Mouse (Mus musculus) right cerebral cortex, postnatal 14 days (tissue): Measurements from ENCODE around the gene Kcnk2.
A peak's percentile ranks its signal among the peaks of the same experiment; 100 is the strongest.
"Not testable (repeated sequence)": the region's sequence is repeated elsewhere in the genome, so short reads cannot be mapped to it uniquely, and the experiment has no call there.

Source experiments
- DNase-seq: peaks from one replicate; pipeline ENCODE4 v3.0.0; 2022

Gene Kcnk2

DNA sequence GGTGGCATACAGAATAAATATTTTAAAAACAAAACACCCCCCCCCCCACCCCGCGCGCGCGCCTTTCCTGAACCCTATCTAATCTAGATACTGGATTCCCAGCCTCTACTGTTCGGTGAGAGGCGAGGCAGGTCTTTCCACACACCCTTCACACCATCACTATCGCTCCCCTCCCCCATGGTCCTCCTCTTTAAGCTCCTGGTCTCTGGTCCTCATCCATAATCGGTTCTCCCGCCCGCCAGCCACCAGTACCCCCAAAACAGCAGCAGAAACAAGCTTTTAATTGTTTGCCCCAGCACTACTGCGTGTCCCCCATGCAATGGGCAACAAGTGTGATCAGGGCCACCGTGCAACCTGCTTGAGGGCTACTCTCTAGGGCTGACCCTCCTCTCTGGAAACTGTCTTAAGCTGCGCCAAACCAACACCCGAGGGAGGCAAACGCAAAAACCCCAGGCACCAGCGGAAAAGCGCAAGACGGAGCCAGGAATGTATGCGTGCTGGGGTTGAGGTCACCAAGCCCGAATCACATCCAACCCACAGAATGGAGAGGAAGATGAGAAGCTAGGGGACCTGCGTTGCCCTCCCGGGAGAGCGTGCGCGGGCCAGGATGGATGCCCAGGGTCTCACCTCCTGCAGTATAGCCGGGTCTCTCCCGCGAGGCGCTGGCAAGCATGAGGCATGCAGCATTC is 59.5 kb downstream of the Kcnk2 start:
- peak; percentile 33 for DNase-seq

GRCm38 (mm10) chr1:189341381-189341917 is 60.6 kb downstream of the Kcnk2 start:
- DNase-seq, result peak; percentile 16

DNA sequence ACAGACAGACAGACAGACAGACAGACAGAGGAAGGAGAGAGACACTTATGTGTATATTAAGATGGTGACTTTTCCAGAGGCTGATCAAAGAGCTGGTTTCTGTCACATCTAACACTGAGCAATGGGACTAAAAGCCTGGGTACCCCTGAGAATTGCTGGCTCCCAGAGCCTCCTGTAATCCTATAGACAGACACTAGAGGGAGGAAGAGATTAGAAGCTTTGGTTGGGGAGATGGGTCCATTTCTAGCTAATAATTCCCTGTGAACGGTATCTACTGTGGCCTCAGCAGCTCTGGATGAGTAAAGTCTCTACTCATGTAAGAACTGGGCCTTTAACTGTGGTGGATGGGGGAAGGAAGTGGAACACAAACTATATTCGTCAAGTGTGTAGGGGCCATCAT is 86.2 kb downstream of the Kcnk2 start:
- DNase-seq, result no peak

GRCm38 (mm10) chr1:189314495-189314894 is 87.6 kb downstream of the Kcnk2 start:
- no peak for DNase-seq

- no peak for DNase-seq
Measured at GRCm38 (mm10) chr1:189313750-189314149, 88.3 kb downstream of the Kcnk2 start.

- no peak for DNase-seq
Measured at GRCm38 (mm10) chr1:189310145-189310544, 91.9 kb downstream of the Kcnk2 start.

GRCm38 (mm10) chr1:189304988-189305522 is 97.0 kb downstream of the Kcnk2 start:
- no peak for DNase-seq

DNA sequence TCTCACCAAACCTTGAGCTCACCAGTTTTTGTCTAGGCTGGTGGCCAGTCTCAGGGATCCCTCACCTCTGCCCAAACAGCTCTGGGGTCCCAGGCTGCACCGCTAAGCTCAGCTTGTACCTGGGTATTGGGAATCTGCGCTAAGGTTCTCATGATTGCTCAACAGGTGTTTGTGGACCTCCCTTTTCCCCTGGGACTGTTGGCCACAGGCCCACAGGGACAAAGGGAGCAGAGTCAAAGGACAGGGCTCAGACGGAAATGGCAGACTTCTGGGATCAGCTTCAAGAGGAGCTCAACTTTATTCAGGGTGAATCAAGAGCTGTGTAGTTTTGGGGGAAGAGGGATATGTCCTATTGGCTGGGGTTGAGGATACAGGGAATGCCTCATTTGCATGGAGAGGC is 99.1 kb downstream of the Kcnk2 start:
- no peak for DNase-seq

- no peak for DNase-seq
Measured at GRCm38 (mm10) chr1:189293679-189294406, 108.2 kb downstream of the Kcnk2 start.

- peak; percentile 21 for DNase-seq
Measured at GRCm38 (mm10) chr1:189290885-189291284, 111.2 kb downstream of the Kcnk2 start.

- no peak for DNase-seq
Measured at GRCm38 (mm10) chr1:189288948-189289347, 113.1 kb downstream of the Kcnk2 start.

GRCm38 (mm10) chr1:189272281-189272680 is 129.8 kb downstream of the Kcnk2 start:
- no peak for DNase-seq

DNA sequence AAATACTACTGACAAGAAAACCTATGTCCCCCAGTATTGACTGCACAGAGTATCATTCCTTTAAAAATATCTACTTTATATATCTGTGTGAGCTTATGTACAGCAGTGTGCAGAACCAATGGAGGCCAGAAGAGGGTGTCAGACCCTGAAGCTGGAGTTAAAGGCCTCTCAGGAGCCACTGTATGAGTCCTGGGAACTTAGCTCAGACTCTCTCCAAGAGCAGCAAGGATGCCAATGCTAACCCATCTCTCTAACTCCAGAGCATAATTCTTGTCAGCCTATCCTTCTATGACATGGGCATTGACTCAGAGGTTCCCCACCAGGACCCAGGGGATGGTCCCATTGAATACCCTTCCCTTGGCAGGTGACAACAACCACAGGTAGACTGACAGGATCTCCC is 148.4 kb downstream of the Kcnk2 start:
- no peak for DNase-seq

- peak; percentile 33 for DNase-seq
Measured at GRCm38 (mm10) chr1:189253207-189253606, 148.9 kb downstream of the Kcnk2 start.

DNA sequence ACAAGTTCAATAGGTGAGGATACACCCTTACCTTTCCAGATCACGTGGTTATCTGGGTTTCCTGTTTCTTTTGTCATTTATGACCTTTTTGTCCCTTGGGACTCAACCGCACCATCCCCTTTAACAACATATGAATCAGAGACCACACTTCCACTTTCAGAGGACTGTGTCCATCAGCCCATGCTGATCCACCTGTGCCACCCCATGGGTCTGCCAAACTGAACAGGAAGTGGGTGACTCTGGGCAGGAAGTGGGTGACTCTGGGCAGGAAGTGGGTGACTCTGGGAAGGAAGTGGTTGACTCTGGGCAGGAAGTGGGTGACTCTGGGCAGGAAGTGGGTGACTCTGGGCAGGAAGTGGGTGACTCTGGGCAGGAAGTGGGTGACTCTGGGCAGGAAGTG is 158.9 kb downstream of the Kcnk2 start:
- not testable (repeated sequence) for DNase-seq

GRCm38 (mm10) chr1:189235261-189235660 is 166.8 kb downstream of the Kcnk2 start:
- DNase-seq, result no peak

DNA sequence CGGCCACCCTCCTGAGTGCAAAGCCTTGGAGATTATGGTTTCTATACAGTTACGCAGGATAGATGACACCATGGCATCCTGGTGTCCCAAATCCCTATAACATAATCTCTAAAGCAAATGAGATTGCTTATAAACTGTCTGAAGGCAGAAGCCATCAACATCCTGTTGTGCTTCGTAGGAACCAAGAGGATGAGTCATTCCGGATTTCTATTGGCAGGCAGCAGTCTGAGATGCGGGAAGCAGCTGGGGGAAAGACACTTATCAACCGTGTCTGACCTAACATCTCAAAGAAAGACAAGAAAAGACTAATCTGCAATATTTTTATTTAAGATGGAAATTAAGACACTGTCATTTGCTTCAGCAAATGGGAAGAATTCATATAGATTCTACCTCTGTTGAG is 169.2 kb downstream of the Kcnk2 start:
- no peak for DNase-seq

- peak; percentile 70 for DNase-seq
Measured at GRCm38 (mm10) chr1:189228222-189229084, 173.6 kb downstream of the Kcnk2 start.

- DNase-seq, result no peak
Measured at GRCm38 (mm10) chr1:189227479-189227878, 174.6 kb downstream of the Kcnk2 start.

DNA sequence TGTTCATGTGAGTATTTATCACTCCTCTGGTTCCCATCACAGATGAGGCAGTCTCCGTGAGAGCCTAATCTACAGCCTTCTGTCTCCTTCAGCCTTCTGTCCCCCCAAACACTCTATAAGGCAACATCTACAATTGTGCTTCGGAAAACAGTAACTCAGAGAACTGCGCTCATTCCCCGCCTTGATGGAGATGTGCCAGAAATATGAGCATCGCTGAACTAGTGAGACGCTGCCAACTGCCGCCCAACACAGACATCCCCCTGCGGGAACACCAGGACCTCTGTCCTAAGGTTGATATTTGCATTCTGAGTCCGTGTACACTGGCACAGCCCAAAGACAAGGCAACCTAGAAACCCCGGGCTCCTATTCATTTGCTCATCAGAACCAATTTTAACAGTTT is 183.0 kb downstream of the Kcnk2 start:
- no peak for DNase-seq

- no peak for DNase-seq
Measured at GRCm38 (mm10) chr1:189217751-189218564, 184.1 kb downstream of the Kcnk2 start.

- no peak for DNase-seq
Measured at GRCm38 (mm10) chr1:189215131-189215530, 186.9 kb downstream of the Kcnk2 start.
